In genomic region chr8:12427886-12428799, GRCm38 (mm10) we compare ENCODE assay signal across 19 mouse cellular contexts. TPM values are rescaled to one million over a fixed set of nuclear protein-coding genes. Genes with fewer than 3 reads are reported as not detected.
A peak's percentile ranks its signal among the peaks of the same experiment; 100 is the strongest.
DNase-seq lines count a peak whose midpoint lies in the region; ATAC-seq lines count a peak whose summit lies in the region.
"Had no signal": no experiment of that assay in that cellular context is flagged by ENCODE, and none has a peak within 500 bp of the region (broad histone marks: within the 10 kb centered on the region; RNA-seq: fewer than 3 reads in every experiment).

No protein-coding gene starts in this region.

- no peak overlapping the region for H3K4me3 ChIP-seq in heart, embryonic 11.5 days (ENCODE audit: low read depth, low read length)
- no peak overlapping the region for H3K4me3 ChIP-seq in neural tube, embryonic 15.5 days (replicated peaks)
- no peak overlapping the region for H3K4me3 ChIP-seq in forebrain, embryonic 16.5 days (replicated peaks; ENCODE audit: low read length)
- H3K4me3 ChIP-seq: embryonic facial prominence, embryonic 15.5 days; lung, embryonic 15.5 days had no signal

- ATAC-seq in heart, embryonic 11.5 days (replicated peaks; ENCODE audit: insufficient number of reproducible peaks, low FRiP score, low TSS enrichment), result no peak
- ATAC-seq in neural tube, embryonic 15.5 days (ENCODE audit: low FRiP score), result no peak
- ATAC-seq in forebrain, embryonic 16.5 days, result no peak
- ATAC-seq in granulocyte monocyte progenitor cell, adult 5-6 weeks (replicated peaks; ENCODE audit: poor library complexity, severe bottlenecking), result no peak
- ATAC-seq: intestine, postnatal 0 days had no signal

- WGBS in heart, embryonic 11.5 days (ENCODE audit: insufficient replicate concordance), result 21% methylated on average over 26 of the region's 26 CpGs
- WGBS in neural tube, embryonic 15.5 days, result 15% methylated on average over 26 of the region's 26 CpGs
- 20% methylated on average over 26 of the region's 26 CpGs for WGBS in forebrain, embryonic 16.5 days

- intact Hi-C loops in heart, postnatal 25 days (cut with DNase I), result no loop called here

- peaks cover 95% of the 10 kb centered on the region for H3K27me3 ChIP-seq in heart, embryonic 11.5 days (ENCODE audit: control insufficient read depth, insufficient read depth, low read length)
- peaks cover 90% of the 10 kb centered on the region for H3K27me3 ChIP-seq in neural tube, embryonic 15.5 days (replicated peaks)
- no peaks in the 10 kb centered on the region for H3K27me3 ChIP-seq in forebrain, embryonic 16.5 days (replicated peaks; ENCODE audit: control insufficient read depth, insufficient read depth, low read length)

- no peaks in the 10 kb centered on the region for H3K36me3 ChIP-seq in heart, embryonic 11.5 days (ENCODE audit: control insufficient read depth, insufficient read depth, low read length)
- no peaks in the 10 kb centered on the region for H3K36me3 ChIP-seq in neural tube, embryonic 15.5 days
- H3K36me3 ChIP-seq in forebrain, embryonic 16.5 days (ENCODE audit: control insufficient read depth, insufficient read depth), result peaks cover 2% of the 10 kb centered on the region; the same call in 1 of the 2 replicates
- H3K36me3 ChIP-seq: embryonic facial prominence, embryonic 15.5 days; lung, embryonic 15.5 days had no signal

- no peak for DNase-seq in heart, postnatal 25 days (ENCODE audit: low spot score)
- DNase-seq in neural tube, embryonic 10.5 days (ENCODE audit: extremely low spot score, low spot score), result peak; percentile 37
- no peak for DNase-seq in gastrocnemius, postnatal 25 days
- no peak for DNase-seq in adrenal gland, adult (ENCODE audit: inconsistent age in 2 of 2, low spot score in 1 of 2)
- DNase-seq: adrenal gland, postnatal 14 days; B cell, adult 2 months; cerebellum, adult 11 months; right cerebral cortex, postnatal 25 days; thymus, postnatal 25 days had no signal

- H3K9me3 ChIP-seq in heart, embryonic 11.5 days (replicated peaks; ENCODE audit: control insufficient read depth, low read length), result no peaks in the 10 kb centered on the region
- no peaks in the 10 kb centered on the region for H3K9me3 ChIP-seq in neural tube, embryonic 15.5 days (replicated peaks)
- H3K9me3 ChIP-seq in forebrain, embryonic 16.5 days (ENCODE audit: control insufficient read depth, low read length), result no peaks in the 10 kb centered on the region
- H3K9me3 ChIP-seq: embryonic facial prominence, embryonic 15.5 days; lung, embryonic 15.5 days had no signal

- no peak overlapping the region for H3K27ac ChIP-seq in heart, embryonic 11.5 days (ENCODE audit: low read depth, low read length)
- H3K27ac ChIP-seq in neural tube, embryonic 15.5 days (replicated peaks), result no peak overlapping the region
- H3K27ac ChIP-seq in forebrain, embryonic 16.5 days (ENCODE audit: low read length), result 0 out of 2 replicates have a peak overlapping the region, but pooled peaks have one; percentile 13
- H3K27ac ChIP-seq: embryonic facial prominence, embryonic 15.5 days; lung, embryonic 15.5 days had no signal

- peak overlapping the region; percentile 27; the same call in 1 of the 2 replicates for H3K4me2 ChIP-seq in heart, embryonic 11.5 days
- H3K4me2 ChIP-seq in neural tube, embryonic 15.5 days, result no peak overlapping the region
- H3K4me2 ChIP-seq in forebrain, embryonic 16.5 days (ENCODE audit: low read length), result no peak overlapping the region
- H3K4me2 ChIP-seq: embryonic facial prominence, embryonic 15.5 days; lung, embryonic 15.5 days had no signal

- H3K9ac ChIP-seq in heart, embryonic 11.5 days (ENCODE audit: low read depth, low read length), result no peak overlapping the region
- H3K9ac ChIP-seq in neural tube, embryonic 15.5 days (replicated peaks), result no peak overlapping the region
- 0 out of 2 replicates have a peak overlapping the region, but pooled peaks have one; percentile 3 for H3K9ac ChIP-seq in forebrain, embryonic 16.5 days (replicated peaks; ENCODE audit: low read depth, low read length)
- H3K9ac ChIP-seq: embryonic facial prominence, embryonic 15.5 days; lung, embryonic 15.5 days had no signal

- peaks cover 4% of the 10 kb centered on the region for H3K4me1 ChIP-seq in heart, embryonic 11.5 days (ENCODE audit: control insufficient read depth, insufficient read depth, low read length)
- H3K4me1 ChIP-seq in neural tube, embryonic 15.5 days, result peaks cover 34% of the 10 kb centered on the region
- H3K4me1 ChIP-seq in forebrain, embryonic 16.5 days (replicated peaks; ENCODE audit: control insufficient read depth, insufficient read depth, low read length), result peaks cover 46% of the 10 kb centered on the region

RNA-seq across cellular contexts. Expression of gene Sox1, which starts 33.0 kb away (rescaled TPM):
- not detected in 2 replicates for polyA plus RNA-seq in heart, embryonic 11.5 days (2014; fragmentation: Nextera tagmentation; extraction: Ambion mirVana)
- total RNA-seq in heart, postnatal 25 days (2021), result not detected
- polyA plus RNA-seq in neural tube, embryonic 15.5 days (2015; fragmentation: Nextera tagmentation; extraction: Ambion mirVana), result 0.40 and 0.91 TPM in 2 replicates
- 4.4 and 4.5 TPM in 2 replicates for polyA plus RNA-seq in forebrain, embryonic 16.5 days (2015; fragmentation: Nextera tagmentation; extraction: Ambion mirVana)
- total RNA-seq in gastrocnemius, postnatal 25 days (2021), result not detected
- total RNA-seq in granulocyte monocyte progenitor cell, adult 5-6 weeks (2014; fragmentation: Nextera tagmentation), result not detected in 2 replicates
- not detected in 2 replicates for total RNA-seq in granulocyte monocyte progenitor cell, adult 5-6 weeks (2017)
- total RNA-seq: adrenal gland, postnatal 14 days; gastrocnemius, adult 18-20 months; megakaryocyte-erythroid progenitor cell, adult 5-6 weeks had no signal
- polyA plus RNA-seq: heart, embryonic 16.5 days; intestine, postnatal 0 days; lung, embryonic 15.5 days had no signal
